Mouse (Mus musculus) urinary bladder, adult 18-20 months (tissue): Measurements from ENCODE around the gene Magi2.
"Not testable (repeated sequence)": the region's sequence is repeated elsewhere in the genome, so short reads cannot be mapped to it uniquely, and the experiment has no call there.

ENCODE experiments used
- DNase-seq, 2 experiments: peaks; one replicate each; pipeline ENCODE4 v3.0.0; 2022; ENCODE audit warnings: low spot score in 2 of 2, mixed read lengths in 2 of 2

Gene Magi2

GRCm38 (mm10) chr5:20494010-20494409 lies 1267.2 kb downstream of the Magi2 start:
- DNase-seq, result no peak

GRCm38 (mm10) chr5:20496924-20497323 lies 1270.1 kb downstream of the Magi2 start:
- DNase-seq, result no peak

- no peak for DNase-seq
These were observed 1272.3 kb downstream of the Magi2 start for GRCm38 (mm10) chr5:20499031-20499600.

DNA sequence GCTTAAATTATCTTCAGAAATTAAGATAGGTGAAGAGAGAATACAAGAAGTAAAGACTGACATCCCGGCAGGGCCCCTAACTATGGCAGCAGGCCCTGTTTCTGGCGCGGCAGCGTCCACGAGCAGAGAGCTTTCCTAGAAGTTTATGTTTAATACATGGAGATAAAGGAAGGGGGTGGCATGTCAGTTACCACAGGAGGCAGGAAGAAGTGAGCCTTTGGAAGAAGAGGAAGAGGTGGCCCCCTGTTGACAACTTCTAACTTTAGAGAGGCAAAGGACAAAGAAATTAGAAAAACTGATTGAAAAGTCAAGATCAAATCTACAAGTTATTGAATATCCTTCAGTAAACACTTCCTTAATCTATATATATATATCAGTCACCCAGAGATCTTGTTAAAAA lies 1281.8 kb downstream of the Magi2 start:
- DNase-seq, result no peak

DNA sequence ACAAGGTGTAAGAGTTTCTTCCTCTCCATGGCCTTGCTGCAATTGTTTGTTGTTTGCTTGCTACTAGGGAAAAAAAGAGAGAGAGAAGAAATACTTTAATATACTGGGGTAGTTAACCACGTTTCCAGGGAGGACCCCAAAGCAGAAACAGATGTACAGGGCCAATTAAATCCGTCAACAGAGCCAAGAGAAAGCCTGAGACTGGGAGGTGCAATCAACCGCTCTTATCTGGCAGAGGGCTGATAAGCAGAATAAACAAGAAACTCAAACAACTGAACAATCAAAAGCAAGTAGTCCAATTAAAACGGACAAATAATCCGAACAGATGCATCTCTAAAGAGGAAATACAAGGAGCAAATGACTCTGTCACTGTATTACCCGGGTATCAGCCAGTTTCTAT lies 1282.8 kb downstream of the Magi2 start:
- no peak for DNase-seq

GRCm38 (mm10) chr5:20512377-20513126 lies 1285.7 kb downstream of the Magi2 start:
- DNase-seq, result no peak

- DNase-seq, result no peak
These were observed 1294.8 kb downstream of the Magi2 start for GRCm38 (mm10) chr5:20521639-20522038.

- no peak for DNase-seq
These were observed 1295.2 kb downstream of the Magi2 start for GRCm38 (mm10) chr5:20522047-20522446.

DNA sequence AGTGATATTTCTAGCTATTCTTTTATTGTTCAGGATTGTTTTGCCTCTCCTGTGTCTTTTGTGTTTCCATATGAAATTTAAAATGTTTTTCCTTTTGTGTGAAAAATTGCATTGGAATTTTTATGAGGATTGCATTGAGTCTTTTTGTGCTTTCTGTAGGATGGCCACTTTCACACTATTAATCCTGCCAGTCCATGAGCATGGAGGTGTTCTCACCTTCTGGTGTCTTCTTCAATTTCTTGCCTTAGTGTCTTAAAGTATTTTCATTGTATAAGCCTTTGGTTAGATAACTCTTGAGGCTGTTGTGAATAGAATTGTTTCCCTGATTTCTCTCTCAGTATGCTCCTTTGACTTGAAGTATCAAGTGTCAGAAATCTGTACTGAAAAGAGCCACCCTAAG lies 1296.9 kb downstream of the Magi2 start:
- DNase-seq, result no peak

GRCm38 (mm10) chr5:20526588-20526987 lies 1299.8 kb downstream of the Magi2 start:
- DNase-seq, result not testable (repeated sequence)

DNA sequence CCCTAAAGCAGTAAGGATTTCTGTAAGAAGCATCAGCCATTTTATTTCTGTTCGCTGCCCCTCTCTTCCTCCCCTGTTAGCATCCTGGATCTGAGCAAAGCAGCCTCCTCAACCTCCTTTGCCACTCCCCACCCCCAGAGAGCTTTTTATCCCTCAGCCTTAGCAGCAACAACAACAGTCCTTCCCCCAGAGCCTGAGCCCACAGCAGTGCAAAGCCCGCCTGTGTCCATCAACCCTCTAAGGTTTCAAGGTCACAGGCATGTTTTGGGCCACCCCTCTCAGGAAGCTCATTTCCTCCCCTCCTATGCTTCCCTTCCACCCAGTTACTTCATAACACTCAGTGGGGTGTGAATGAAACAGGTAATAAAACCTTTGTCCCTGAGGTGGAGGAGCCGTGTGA lies 1309.7 kb downstream of the Magi2 start:
- no peak for DNase-seq

GRCm38 (mm10) chr5:20537369-20538022 lies 1310.7 kb downstream of the Magi2 start:
- DNase-seq, result no peak

- DNase-seq, result no peak
These were observed 1317.5 kb downstream of the Magi2 start for GRCm38 (mm10) chr5:20544374-20544773.

- no peak for DNase-seq
These were observed 1332.5 kb downstream of the Magi2 start for GRCm38 (mm10) chr5:20559378-20559777.

GRCm38 (mm10) chr5:20559821-20560220 lies 1333.0 kb downstream of the Magi2 start:
- DNase-seq, result no peak

DNA sequence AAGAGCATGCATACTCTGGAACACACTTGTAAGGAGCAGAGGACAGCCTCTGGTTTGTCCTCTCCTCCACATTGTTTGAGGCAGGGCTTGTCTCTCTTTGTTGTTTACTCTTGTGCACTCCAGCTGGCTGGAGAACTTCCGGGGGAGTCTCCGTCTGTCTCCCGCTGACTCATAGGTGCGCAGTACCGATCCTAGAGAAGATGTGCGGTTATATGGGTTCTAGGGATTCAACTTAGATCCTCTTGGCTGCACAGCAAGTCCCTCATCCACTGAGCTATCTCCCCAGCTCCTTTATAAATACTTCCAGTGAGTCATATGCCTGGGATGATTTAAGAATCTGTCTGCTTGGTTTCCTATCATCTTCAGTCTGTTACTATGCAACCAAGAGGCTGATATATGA lies 1341.6 kb downstream of the Magi2 start:
- peak in 1 of 2 experiments; percentile 13 for DNase-seq

GRCm38 (mm10) chr5:20568966-20569365 lies 1342.1 kb downstream of the Magi2 start:
- DNase-seq, result no peak

GRCm38 (mm10) chr5:20574816-20575215 lies 1348.0 kb downstream of the Magi2 start:
- DNase-seq, result no peak

GRCm38 (mm10) chr5:20575798-20576197 lies 1349.0 kb downstream of the Magi2 start:
- no peak for DNase-seq

DNA sequence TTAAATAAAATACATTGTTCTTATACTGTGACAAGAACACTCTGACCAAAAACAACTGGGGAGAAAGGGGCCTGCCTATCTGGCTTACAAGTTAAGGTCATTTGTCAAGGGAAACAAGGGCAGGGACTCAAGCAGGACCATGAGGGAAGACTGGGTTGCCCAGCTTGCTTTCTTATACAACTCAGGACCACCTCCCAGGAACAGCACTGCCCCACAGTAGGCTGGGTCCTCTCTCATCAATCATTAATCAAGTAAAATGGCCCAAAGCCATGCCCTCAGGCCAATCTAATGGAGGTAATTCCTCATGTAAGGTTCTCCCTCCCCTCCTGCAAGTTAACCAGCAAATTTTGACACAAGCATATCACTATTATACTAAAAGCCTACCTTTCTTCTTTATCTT lies 1349.4 kb downstream of the Magi2 start:
- DNase-seq, result no peak

GRCm38 (mm10) chr5:20578666-20579065 lies 1351.8 kb downstream of the Magi2 start:
- DNase-seq, result no peak

- DNase-seq, result no peak
These were observed 1353.8 kb downstream of the Magi2 start for GRCm38 (mm10) chr5:20580619-20581018.

GRCm38 (mm10) chr5:20582995-20583435 lies 1356.2 kb downstream of the Magi2 start:
- no peak for DNase-seq
